Mouse (Mus musculus) limb, embryonic 12.5 days (tissue): Measurements from ENCODE around the gene Steap3. TPM values are rescaled to one million over a fixed set of nuclear protein-coding genes. Genes with fewer than 3 reads are reported as not detected.

Experiments
- ATAC-seq: fragments of 200-750 bp; cut with Nextera tagmentation; 2 replicates; pipeline ENCODE4 v1.8.0; 2017; ENCODE audit warnings: low read depth, moderate TSS enrichment; ENCODE audit not compliant: insufficient number of reproducible peaks, insufficient read depth, low FRiP score, low TSS enrichment
- H3K27ac ChIP-seq: fragments of 300-500 bp; sonication (generic); 2 replicates; pipeline ENCODE4 v1.5.1; 2016; ENCODE audit warnings: mild to moderate bottlenecking, moderate library complexity
- H3K27me3 ChIP-seq: fragments of 300-500 bp; sonication (generic); 2 replicates; pipeline ENCODE4 v1.6.1; 2016; ENCODE audit warnings: mild to moderate bottlenecking, moderate library complexity
- H3K36me3 ChIP-seq: fragments of 300-500 bp; sonication (generic); 2 replicates; pipeline ENCODE4 v1.6.1; 2016; ENCODE audit warnings: mild to moderate bottlenecking, moderate library complexity
- H3K4me1 ChIP-seq: fragments of 300-500 bp; sonication (generic); replicated peaks from 2 replicates; pipeline ENCODE4 v1.6.1; 2016
- H3K4me2 ChIP-seq: fragments of 300-500 bp; sonication (generic); 2 replicates; pipeline ENCODE4 v1.6.1; 2016; ENCODE audit warnings: mild to moderate bottlenecking, moderate library complexity
- H3K4me3 ChIP-seq: fragments of 300-500 bp; sonication (generic); replicated peaks from 2 replicates; pipeline ENCODE4 v1.5.1; 2016; ENCODE audit warnings: mild to moderate bottlenecking
- H3K9ac ChIP-seq: fragments of 300-500 bp; sonication (generic); replicated peaks from 2 replicates; pipeline ENCODE4 v1.6.1; 2016; ENCODE audit warnings: mild to moderate bottlenecking, moderate library complexity
- H3K9me3 ChIP-seq: fragments of 300-500 bp; sonication (generic); 2 replicates; pipeline ENCODE4 v1.6.1; 2016; ENCODE audit warnings: mild to moderate bottlenecking, moderate library complexity
- WGBS: fragments of 180-500 bp; shearing (Covaris S2); methylation state at CpG from one replicate; pipeline ENCODE4 v1.1.7; 2016; 5-methylcytosine and 5-hydroxymethylcytosine counted together
- polyA plus RNA-seq: library from polyadenylated mRNA; unstranded; fragments of >200 nt; fragmentation: Nextera tagmentation; extraction: Ambion mirVana; gene quantifications from 2 replicates; pipeline ENCODE4 v1.2.1, GENCODE M21; 2016

The Steap3 gene
- polyA plus RNA-seq, 1 experiment from 2014 or later = 3.9 TPM

GRCm38 (mm10) chr1:120198942-120199341 lies 73.6 kb downstream of the Steap3 start:
- Histone ChIP-seq H3K4me2 (no peak overlapping the region), H3K27ac (no peak overlapping the region), H3K36me3 (no peaks in the 10 kb centered on the region), H3K4me3 (no peak overlapping the region), H3K9ac (no peak overlapping the region), H3K4me1 (no peaks in the 10 kb centered on the region; the same call in 1 of the 2 replicates), H3K9me3 (no peaks in the 10 kb centered on the region), H3K27me3 (no peaks in the 10 kb centered on the region)
- ATAC-seq = no peak
- 91% methylated on average over 4 of the region's 4 CpGs for WGBS

DNA sequence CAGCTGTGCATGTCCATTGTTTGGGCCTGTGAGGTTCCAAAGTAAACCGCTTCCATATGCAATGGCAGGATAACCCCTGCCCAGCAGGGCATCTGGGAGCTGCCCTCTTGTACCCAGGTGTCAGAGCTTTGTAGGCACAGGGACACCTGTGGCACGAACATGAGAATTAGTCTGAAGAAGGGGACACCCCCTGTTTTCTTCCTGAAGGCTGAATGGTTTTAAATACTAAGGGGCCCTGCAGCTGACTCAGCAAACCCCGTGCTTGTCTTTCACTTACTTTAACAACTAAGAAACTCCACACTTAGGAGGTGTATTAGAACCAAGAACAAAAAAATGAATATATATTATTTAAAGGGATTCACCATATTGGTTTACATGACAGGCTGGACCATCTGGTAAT lies 74.4 kb downstream of the Steap3 start:
- H3K27ac ChIP-seq = no peak overlapping the region
- no peak for ATAC-seq
- no peaks in the 10 kb centered on the region for H3K9me3 ChIP-seq
- H3K4me2 ChIP-seq = no peak overlapping the region
- no peaks in the 10 kb centered on the region for H3K27me3 ChIP-seq
- H3K4me3 ChIP-seq = no peak overlapping the region
- H3K9ac ChIP-seq = no peak overlapping the region
- no peaks in the 10 kb centered on the region; the same call in 1 of the 2 replicates for H3K4me1 ChIP-seq
- WGBS = 54% methylated on average over 3 of the region's 3 CpGs
- no peaks in the 10 kb centered on the region for H3K36me3 ChIP-seq

GRCm38 (mm10) chr1:120197189-120197588 lies 75.3 kb downstream of the Steap3 start:
- no peak overlapping the region for H3K27ac ChIP-seq
- H3K9me3 ChIP-seq = no peaks in the 10 kb centered on the region
- H3K4me3 ChIP-seq = no peak overlapping the region
- no peak overlapping the region for H3K9ac ChIP-seq
- H3K36me3 ChIP-seq = no peaks in the 10 kb centered on the region
- no peak; the same call in 1 of the 2 replicates for ATAC-seq
- 23% methylated on average over 5 of the region's 5 CpGs for WGBS
- no peaks in the 10 kb centered on the region for H3K27me3 ChIP-seq
- H3K4me2 ChIP-seq = no peak overlapping the region
- no peaks in the 10 kb centered on the region; the same call in 1 of the 2 replicates for H3K4me1 ChIP-seq

- WGBS = 93% methylated on average over 2 of the region's 2 CpGs
- Histone ChIP-seq H3K36me3 (no peaks in the 10 kb centered on the region), H3K4me2 (no peak overlapping the region), H3K27me3 (no peaks in the 10 kb centered on the region), H3K4me3 (no peak overlapping the region), H3K9ac (no peak overlapping the region), H3K9me3 (no peaks in the 10 kb centered on the region), H3K4me1 (no peaks in the 10 kb centered on the region; the same call in 1 of the 2 replicates), H3K27ac (no peak overlapping the region)
- ATAC-seq = no peak
These were observed 75.8 kb downstream of the Steap3 start for GRCm38 (mm10) chr1:120196724-120197123.

DNA sequence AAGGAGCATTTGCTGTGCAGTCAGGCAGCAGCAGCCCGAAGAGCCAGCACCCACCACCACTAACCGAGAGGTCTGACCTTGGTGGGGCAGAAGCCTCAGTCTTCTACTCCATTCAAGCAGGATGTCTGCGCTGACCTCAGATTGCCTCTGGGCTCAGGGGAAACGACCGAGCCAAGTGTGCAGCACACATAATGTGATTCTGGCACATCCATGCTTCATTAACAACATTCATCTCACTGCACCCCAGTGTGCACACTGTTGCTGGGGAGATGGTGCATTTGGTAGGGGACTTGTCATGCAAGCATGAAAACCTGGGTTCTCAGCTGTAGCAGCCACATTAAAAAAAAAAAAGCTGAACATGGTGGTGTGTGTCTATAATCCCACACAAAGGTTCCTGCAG lies 76.6 kb downstream of the Steap3 start:
- Histone ChIP-seq H3K4me1 (no peaks in the 10 kb centered on the region; the same call in 1 of the 2 replicates), H3K36me3 (no peaks in the 10 kb centered on the region), H3K9me3 (no peaks in the 10 kb centered on the region), H3K4me3 (no peak overlapping the region), H3K27me3 (no peaks in the 10 kb centered on the region), H3K27ac (no peak overlapping the region), H3K4me2 (no peak overlapping the region), H3K9ac (no peak overlapping the region)
- ATAC-seq = no peak
- WGBS = 71% methylated on average over 5 of the region's 5 CpGs

DNA sequence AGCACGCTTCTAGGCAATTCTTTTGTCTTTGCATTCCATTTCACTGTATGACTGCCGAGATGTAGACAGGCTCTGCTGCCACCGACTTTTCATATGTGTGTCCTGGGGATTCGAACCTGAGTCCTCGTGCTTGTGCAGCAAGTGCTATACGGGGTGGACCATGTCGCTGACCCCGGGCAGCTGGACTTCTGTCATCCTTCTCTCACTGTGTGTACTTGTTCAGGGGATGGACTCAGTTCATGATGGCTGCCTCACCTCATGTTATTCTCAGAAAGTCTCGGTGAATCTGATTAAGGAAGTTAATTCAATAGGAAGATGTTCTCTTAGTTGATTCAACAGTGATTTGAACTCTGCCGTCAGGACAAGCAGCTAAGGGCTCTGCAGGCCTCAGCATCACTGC lies 78.9 kb downstream of the Steap3 start:
- no peak overlapping the region for H3K9ac ChIP-seq
- H3K27ac ChIP-seq = no peak overlapping the region
- no peak overlapping the region for H3K4me2 ChIP-seq
- ATAC-seq = no peak
- H3K27me3 ChIP-seq = no peaks in the 10 kb centered on the region
- 92% methylated on average over 10 of the region's 10 CpGs for WGBS
- H3K4me1 ChIP-seq = no peaks in the 10 kb centered on the region; the same call in 1 of the 2 replicates
- no peaks in the 10 kb centered on the region for H3K36me3 ChIP-seq
- no peaks in the 10 kb centered on the region for H3K9me3 ChIP-seq
- no peak overlapping the region for H3K4me3 ChIP-seq

- Histone ChIP-seq H3K9me3 (no peaks in the 10 kb centered on the region), H3K27ac (no peak overlapping the region), H3K36me3 (no peaks in the 10 kb centered on the region), H3K4me1 (no peaks in the 10 kb centered on the region; the same call in 1 of the 2 replicates), H3K4me2 (no peak overlapping the region), H3K4me3 (no peak overlapping the region), H3K27me3 (no peaks in the 10 kb centered on the region), H3K9ac (no peak overlapping the region)
- ATAC-seq = no peak
- WGBS = 83% methylated on average over 6 of the region's 6 CpGs
These were observed 80.2 kb downstream of the Steap3 start for GRCm38 (mm10) chr1:120192321-120192720.

DNA sequence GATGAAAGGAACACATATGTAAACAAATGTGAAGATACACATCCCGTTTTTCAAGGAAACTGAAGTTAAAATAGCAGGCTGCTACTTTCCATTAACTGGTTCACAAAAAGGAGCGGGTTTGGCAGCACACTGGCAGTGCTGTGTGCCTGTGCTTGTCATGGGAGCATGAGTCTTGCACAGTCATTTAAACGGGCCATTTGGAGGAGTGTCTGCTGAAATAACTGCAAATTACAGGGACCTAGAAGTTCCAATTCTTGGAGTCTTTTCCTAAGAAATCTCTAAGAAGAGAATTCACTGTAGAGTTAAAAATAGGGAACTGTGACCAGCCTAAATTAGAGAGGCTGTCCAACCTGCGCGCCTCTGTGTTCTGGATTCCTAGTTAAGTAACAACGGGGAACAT lies 81.6 kb downstream of the Steap3 start:
- Histone ChIP-seq H3K4me1 (no peaks in the 10 kb centered on the region), H3K9me3 (no peaks in the 10 kb centered on the region), H3K4me2 (no peak overlapping the region), H3K9ac (no peak overlapping the region), H3K36me3 (no peaks in the 10 kb centered on the region), H3K27ac (no peak overlapping the region), H3K4me3 (no peak overlapping the region), H3K27me3 (no peaks in the 10 kb centered on the region)
- no peak for ATAC-seq
- WGBS = 85% methylated on average over 6 of the region's 6 CpGs

- Histone ChIP-seq H3K36me3 (no peaks in the 10 kb centered on the region), H3K9me3 (no peaks in the 10 kb centered on the region), H3K4me1 (no peaks in the 10 kb centered on the region), H3K9ac (no peak overlapping the region), H3K4me3 (no peak overlapping the region), H3K27ac (no peak overlapping the region), H3K27me3 (no peaks in the 10 kb centered on the region), H3K4me2 (no peak overlapping the region)
- no peak for ATAC-seq
- 96% methylated on average over 2 of the region's 2 CpGs for WGBS
These were observed 82.2 kb downstream of the Steap3 start for GRCm38 (mm10) chr1:120190300-120190699.

GRCm38 (mm10) chr1:120189206-120189605 lies 83.3 kb downstream of the Steap3 start:
- H3K9ac ChIP-seq = no peak overlapping the region
- H3K27ac ChIP-seq = no peak overlapping the region
- H3K36me3 ChIP-seq = no peaks in the 10 kb centered on the region
- H3K27me3 ChIP-seq = no peaks in the 10 kb centered on the region
- no peak for ATAC-seq
- no peak overlapping the region for H3K4me3 ChIP-seq
- WGBS = 91% methylated on average over 6 of the region's 6 CpGs
- H3K9me3 ChIP-seq = no peaks in the 10 kb centered on the region
- no peak overlapping the region for H3K4me2 ChIP-seq
- no peaks in the 10 kb centered on the region for H3K4me1 ChIP-seq

- H3K9me3 ChIP-seq = no peaks in the 10 kb centered on the region
- no peaks in the 10 kb centered on the region for H3K36me3 ChIP-seq
- no peak for ATAC-seq
- H3K27ac ChIP-seq = no peak overlapping the region
- H3K4me3 ChIP-seq = no peak overlapping the region
- WGBS = 73% methylated on average over 7 of the region's 7 CpGs
- H3K27me3 ChIP-seq = no peaks in the 10 kb centered on the region
- H3K4me1 ChIP-seq = no peaks in the 10 kb centered on the region
- H3K4me2 ChIP-seq = no peak overlapping the region
- no peak overlapping the region for H3K9ac ChIP-seq
These were observed 85.4 kb downstream of the Steap3 start for GRCm38 (mm10) chr1:120187059-120187458.

GRCm38 (mm10) chr1:120186655-120187054 lies 85.8 kb downstream of the Steap3 start:
- no peaks in the 10 kb centered on the region for H3K36me3 ChIP-seq
- H3K4me2 ChIP-seq = no peak overlapping the region
- no peak for ATAC-seq
- H3K9ac ChIP-seq = no peak overlapping the region
- 71% methylated on average over 9 of the region's 9 CpGs for WGBS
- no peaks in the 10 kb centered on the region for H3K4me1 ChIP-seq
- no peak overlapping the region for H3K4me3 ChIP-seq
- H3K27me3 ChIP-seq = no peaks in the 10 kb centered on the region
- no peak overlapping the region for H3K27ac ChIP-seq
- H3K9me3 ChIP-seq = no peaks in the 10 kb centered on the region
